Comparison of ENCODE assay signal across 11 mouse cellular contexts in genomic region chr6:53398297-53399140, GRCm38 (mm10).
DNase-seq lines count a peak whose midpoint lies in the region; ATAC-seq and TF ChIP-seq lines count a peak whose summit lies in the region.
"Had no signal": no experiment of that assay in that cellular context is flagged by ENCODE, and none has a peak within 500 bp of the region (broad histone marks: within the 10 kb centered on the region; RNA-seq: fewer than 3 reads in every experiment).

No protein-coding gene starts in this region.

- H3K27ac ChIP-seq in heart, embryonic 15.5 days: no peak overlapping the region
- no peak overlapping the region for H3K27ac ChIP-seq in heart, embryonic 10.5 days
- peak overlapping the region; percentile 5; the same call in 1 of the 2 replicates for H3K27ac ChIP-seq in embryonic facial prominence, embryonic 13.5 days
- H3K27ac ChIP-seq in midbrain, embryonic 15.5 days: no peak overlapping the region
- no peak overlapping the region for H3K27ac ChIP-seq in left cerebral cortex, adult 2 months

- intact Hi-C loops in left cerebral cortex, adult 2 months (cut with DNase I): no loop called here

- no peak for TF ChIP-seq CTCF in brain, embryonic 14.5 days (IDR thresholded peaks at IDR 0.05; ENCODE audit: borderline replicate concordance, extremely low read depth, insufficient read depth, insufficient read length)
- TF ChIP-seq CTCF in left cerebral cortex, adult 2 months (IDR thresholded peaks at IDR 0.05): no peak

- DNase-seq in heart, embryonic 10.5 days (ENCODE audit: low spot score): no peak
- DNase-seq in brain, embryonic 14.5 days (ENCODE audit: low read depth): peak; percentile 52
- DNase-seq in left cerebral cortex, adult 11 months (ENCODE audit: low spot score): no peak
- no peak for DNase-seq in left cerebral cortex, adult 2 months (ENCODE audit: extremely low spot score in 1 of 2, low spot score in 2 of 2)
- no peak for DNase-seq in cerebellum, adult 8-10 months
- DNase-seq: cerebellum, adult 2 months; gastrocnemius, postnatal 25 days; kidney, postnatal 25 days had no signal

- no peaks in the 10 kb centered on the region for H3K9me3 ChIP-seq in heart, embryonic 15.5 days (replicated peaks)
- H3K9me3 ChIP-seq in heart, embryonic 10.5 days: no peaks in the 10 kb centered on the region
- H3K9me3 ChIP-seq in embryonic facial prominence, embryonic 13.5 days: no peaks in the 10 kb centered on the region
- no peaks in the 10 kb centered on the region for H3K9me3 ChIP-seq in midbrain, embryonic 15.5 days

- H3K9ac ChIP-seq in heart, embryonic 15.5 days: no peak overlapping the region
- 0 out of 2 replicates have a peak overlapping the region, but pooled peaks have one; percentile 7 for H3K9ac ChIP-seq in embryonic facial prominence, embryonic 13.5 days
- no peak overlapping the region; the same call in 1 of the 2 replicates for H3K9ac ChIP-seq in midbrain, embryonic 15.5 days

- H3K4me1 ChIP-seq in heart, embryonic 15.5 days (replicated peaks): peaks cover 10% of the 10 kb centered on the region
- peaks cover 16% of the 10 kb centered on the region; the same call in 1 of the 2 replicates for H3K4me1 ChIP-seq in heart, embryonic 10.5 days
- peaks cover 46% of the 10 kb centered on the region for H3K4me1 ChIP-seq in embryonic facial prominence, embryonic 13.5 days
- peaks cover 33% of the 10 kb centered on the region for H3K4me1 ChIP-seq in midbrain, embryonic 15.5 days

- no peaks in the 10 kb centered on the region for H3K36me3 ChIP-seq in heart, embryonic 15.5 days
- H3K36me3 ChIP-seq in heart, embryonic 10.5 days: 0 out of 2 replicates have a peak, but pooled peaks cover 5% of the 10 kb centered on the region
- no peaks in the 10 kb centered on the region for H3K36me3 ChIP-seq in embryonic facial prominence, embryonic 13.5 days
- H3K36me3 ChIP-seq in midbrain, embryonic 15.5 days (replicated peaks): no peaks in the 10 kb centered on the region

- 42% methylated on average over 18 of the region's 18 CpGs for WGBS in heart, embryonic 15.5 days
- WGBS in heart, embryonic 10.5 days: 53% methylated on average over 18 of the region's 18 CpGs
- 18% methylated on average over 18 of the region's 18 CpGs for WGBS in embryonic facial prominence, embryonic 13.5 days
- WGBS in midbrain, embryonic 15.5 days: 29% methylated on average over 18 of the region's 18 CpGs

- no peak for TF ChIP-seq POLR2A in brain, embryonic 14.5 days (IDR thresholded peaks at IDR 0.05; ENCODE audit: borderline replicate concordance, extremely low read depth, insufficient read depth, insufficient read length, poor library complexity, severe bottlenecking)

- no peak overlapping the region for H3K4me3 ChIP-seq in heart, embryonic 15.5 days
- no peak overlapping the region for H3K4me3 ChIP-seq in heart, embryonic 10.5 days
- H3K4me3 ChIP-seq in embryonic facial prominence, embryonic 13.5 days: no peak overlapping the region
- no peak overlapping the region for H3K4me3 ChIP-seq in midbrain, embryonic 15.5 days
- no peak overlapping the region for H3K4me3 ChIP-seq in left cerebral cortex, adult 2 months

- no peaks in the 10 kb centered on the region for H3K27me3 ChIP-seq in heart, embryonic 15.5 days
- no peaks in the 10 kb centered on the region; the same call in 1 of the 2 replicates for H3K27me3 ChIP-seq in heart, embryonic 10.5 days (ENCODE audit: insufficient read depth, poor library complexity, severe bottlenecking)
- H3K27me3 ChIP-seq in embryonic facial prominence, embryonic 13.5 days: no peaks in the 10 kb centered on the region
- no peaks in the 10 kb centered on the region for H3K27me3 ChIP-seq in midbrain, embryonic 15.5 days (replicated peaks)

- ATAC-seq in heart, embryonic 15.5 days (replicated peaks; ENCODE audit: insufficient number of reproducible peaks, insufficient read depth, low FRiP score, low read depth): no peak
- ATAC-seq in embryonic facial prominence, embryonic 13.5 days (ENCODE audit: insufficient number of reproducible peaks, insufficient read depth, low FRiP score, low TSS enrichment, low read depth): no peak
- ATAC-seq in midbrain, embryonic 15.5 days (replicated peaks): no peak

- peak overlapping the region; percentile 16; the same call in 1 of the 2 replicates for H3K4me2 ChIP-seq in heart, embryonic 15.5 days
- H3K4me2 ChIP-seq in embryonic facial prominence, embryonic 13.5 days: peak overlapping the region; percentile 37; the same call in 1 of the 2 replicates
- peak overlapping the region; percentile 11; the same call in 1 of the 2 replicates for H3K4me2 ChIP-seq in midbrain, embryonic 15.5 days
